Mouse (Mus musculus) layer of hippocampus, postnatal 36 days (tissue): ENCODE results near the gene Asic3. TPM values are rescaled to one million over a fixed set of nuclear protein-coding genes. Genes with fewer than 3 reads are reported as not detected.

Experiments used
- DNase-seq, 2 experiments: peaks; one replicate each; pipeline ENCODE4 v3.0.0; 2022
- total RNA-seq, 2 experiments: library from RNA; stranded (reverse); gene quantifications; 2 replicates each; pipeline ENCODE4 v1.2.3; 2021

Gene Asic3
- total RNA-seq, 2 experiments from 2014 or later: 0.23 TPM; not detected in 1

GRCm38 (mm10) chr5:24423129-24424003, 10.2 kb downstream of the Asic3 start, which contains the start of the genes Cdk5 and Slc4a2:
TSS of gene Cdk5 (minus strand) at chr5:24423530.
TSS of gene Slc4a2 (plus strand) at chr5:24423837.
- peak; percentile 99 to 100 for DNase-seq

- peak; percentile 53 to 55 for DNase-seq
These were observed 11.0 kb downstream of the Asic3 start for GRCm38 (mm10) chr5:24424004-24424781.

- DNase-seq: peak; percentile 73 to 74
These were observed 11.7 kb downstream of the Asic3 start for GRCm38 (mm10) chr5:24424861-24425411.

- no peak for DNase-seq
These were observed 12.3 kb downstream of the Asic3 start for GRCm38 (mm10) chr5:24425421-24426036.

- DNase-seq: no peak
These were observed 12.8 kb downstream of the Asic3 start for GRCm38 (mm10) chr5:24426037-24426432.

- no peak for DNase-seq
These were observed 13.5 kb downstream of the Asic3 start for GRCm38 (mm10) chr5:24426556-24427284.

- DNase-seq: no peak
These were observed 14.1 kb downstream of the Asic3 start for GRCm38 (mm10) chr5:24427285-24427633.

- no peak for DNase-seq
These were observed 14.8 kb downstream of the Asic3 start for GRCm38 (mm10) chr5:24427981-24428402.

GRCm38 (mm10) chr5:24428596-24428995, 15.4 kb downstream of the Asic3 start:
- no peak for DNase-seq

- DNase-seq: no peak
These were observed 20.8 kb downstream of the Asic3 start for GRCm38 (mm10) chr5:24433993-24434392.

GRCm38 (mm10) chr5:24441187-24441586, 28.0 kb downstream of the Asic3 start:
- no peak for DNase-seq

GRCm38 (mm10) chr5:24442029-24442428, 28.8 kb downstream of the Asic3 start:
- no peak for DNase-seq

GRCm38 (mm10) chr5:24443204-24443603, 30.0 kb downstream of the Asic3 start:
- no peak for DNase-seq

GRCm38 (mm10) chr5:24443927-24444326, 30.7 kb downstream of the Asic3 start:
- DNase-seq: no peak

- DNase-seq: peak; percentile 95
These were observed 31.7 kb downstream of the Asic3 start, which contains the start of gene Fastk for GRCm38 (mm10) chr5:24444746-24445427. TSS of gene Fastk (minus strand) at chr5:24445287.

- no peak for DNase-seq
These were observed 32.4 kb downstream of the Asic3 start for GRCm38 (mm10) chr5:24445428-24446080.

GRCm38 (mm10) chr5:24446630-24447029, 33.4 kb downstream of the Asic3 start:
- DNase-seq: no peak

GRCm38 (mm10) chr5:24447624-24448298, 34.6 kb downstream of the Asic3 start, which contains the start of gene Tmub1:
TSS of gene Tmub1 (minus strand) at chr5:24447854.
- peak; percentile 86 to 87 for DNase-seq

GRCm38 (mm10) chr5:24451264-24452029, 38.3 kb downstream of the Asic3 start:
- DNase-seq: peak; percentile 85
